Mouse (Mus musculus): ENCODE results near the gene Pglyrp1. TPM values are rescaled to one million over a fixed set of nuclear protein-coding genes. Genes with fewer than 3 reads are reported as not detected.

Pglyrp1 gene
- 561 and 1,240 TPM in 2 replicates for polyA plus RNA-seq (2012; rRNA removed; ENCODE audit: low replicate concordance)

DNA sequence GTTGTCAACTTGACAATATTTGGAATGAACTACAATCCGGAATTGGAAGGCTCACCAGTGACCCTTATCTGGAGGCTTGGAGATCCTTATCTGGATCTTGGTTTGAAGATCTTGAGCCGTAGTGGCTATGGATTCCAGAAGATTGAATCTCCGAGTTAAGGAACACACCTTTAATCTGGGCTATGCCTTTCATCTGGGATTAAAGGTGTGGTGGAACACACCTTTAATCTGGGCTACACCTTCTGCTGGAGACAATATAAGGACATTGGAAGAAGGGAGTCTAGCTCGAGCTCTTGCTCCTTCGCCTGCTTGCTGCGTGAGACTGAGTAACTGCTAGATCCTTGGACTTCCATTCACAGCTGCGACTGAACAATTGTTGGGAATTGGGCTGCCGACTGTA, at the start of gene Pglyrp1:
TSS of gene Pglyrp1 (plus strand) at position 301 of the 400 bp plus-strand sequence.

DNA sequence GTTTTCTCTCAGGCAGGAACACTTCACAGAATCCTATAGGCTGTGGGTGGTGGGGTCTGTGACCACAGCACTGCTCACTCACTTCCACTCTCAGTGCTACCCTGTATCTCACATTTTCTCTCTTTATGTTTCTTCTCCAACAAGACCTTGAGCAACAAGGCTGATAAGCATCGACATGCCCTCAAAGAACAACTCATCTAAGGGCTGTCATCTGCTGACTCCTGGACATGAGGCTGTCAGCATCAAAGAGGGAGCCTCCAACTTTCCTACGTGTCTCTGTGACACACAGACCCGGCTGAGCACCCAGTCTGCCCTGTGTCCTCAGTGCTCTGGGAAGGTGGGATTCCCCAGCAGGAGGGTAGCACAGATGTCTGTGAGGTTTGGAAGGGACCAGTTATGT, 49.6 kb upstream of the Pglyrp1 start, which contains the start of gene Psg17:
TSS of gene Psg17 (minus strand) at position 101 of the 400 bp plus-strand sequence.

DNA sequence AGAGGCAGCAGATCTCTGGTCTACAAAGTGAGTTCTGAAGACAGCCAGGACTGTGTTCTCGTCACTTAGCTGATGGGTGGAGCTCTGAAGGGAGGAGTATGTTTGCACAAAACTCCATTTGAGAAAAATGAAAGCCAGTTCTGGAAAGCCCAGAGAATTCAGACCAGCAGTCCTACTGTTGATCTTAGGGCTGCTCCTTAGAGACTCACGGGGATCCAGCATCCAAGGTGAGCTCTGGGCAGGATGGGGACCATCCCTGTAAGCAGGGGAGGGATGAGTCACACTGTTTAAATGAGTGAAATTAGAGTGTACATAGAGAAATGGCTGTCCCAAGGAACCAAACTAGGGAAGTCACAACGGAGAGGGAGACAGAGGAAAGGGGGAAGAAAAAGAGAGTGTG, 31.3 kb upstream of the Pglyrp1 start, which contains the start of gene Mill2:
TSS of gene Mill2 (plus strand) at position 102 of the 400 bp plus-strand sequence.

DNA sequence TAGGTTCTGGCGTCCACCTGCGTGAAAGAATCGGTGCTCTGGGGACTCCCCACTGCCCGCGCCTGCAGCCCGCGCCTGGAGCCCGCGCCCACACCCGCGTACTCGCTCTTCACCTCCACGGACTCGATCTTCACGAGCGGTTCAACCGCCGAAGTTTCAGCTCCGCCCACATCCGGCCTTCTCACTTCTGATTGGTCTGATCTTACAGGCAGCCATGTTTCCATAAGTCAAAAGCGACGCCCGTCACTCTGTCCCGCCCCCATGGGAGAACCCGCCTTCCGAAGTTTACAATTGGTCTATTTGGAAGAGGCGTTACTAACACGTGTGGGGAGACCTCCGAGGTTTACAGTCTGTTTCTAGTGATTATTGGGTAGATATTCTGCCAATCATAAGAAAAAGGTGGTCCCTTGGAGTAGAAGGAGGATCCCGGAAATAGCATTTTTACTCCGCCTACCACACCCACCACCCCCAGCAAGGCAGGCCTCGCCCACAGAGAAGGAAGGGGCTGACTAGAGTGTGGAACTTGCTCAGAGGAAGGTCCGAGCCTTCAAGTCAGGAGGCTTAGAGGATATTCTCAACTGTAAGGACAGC, 39.2 kb downstream of the Pglyrp1 start, which contains the start of gene Ccdc61:
TSS of gene Ccdc61 (minus strand) at position 175 of the 591 bp plus-strand sequence.

DNA sequence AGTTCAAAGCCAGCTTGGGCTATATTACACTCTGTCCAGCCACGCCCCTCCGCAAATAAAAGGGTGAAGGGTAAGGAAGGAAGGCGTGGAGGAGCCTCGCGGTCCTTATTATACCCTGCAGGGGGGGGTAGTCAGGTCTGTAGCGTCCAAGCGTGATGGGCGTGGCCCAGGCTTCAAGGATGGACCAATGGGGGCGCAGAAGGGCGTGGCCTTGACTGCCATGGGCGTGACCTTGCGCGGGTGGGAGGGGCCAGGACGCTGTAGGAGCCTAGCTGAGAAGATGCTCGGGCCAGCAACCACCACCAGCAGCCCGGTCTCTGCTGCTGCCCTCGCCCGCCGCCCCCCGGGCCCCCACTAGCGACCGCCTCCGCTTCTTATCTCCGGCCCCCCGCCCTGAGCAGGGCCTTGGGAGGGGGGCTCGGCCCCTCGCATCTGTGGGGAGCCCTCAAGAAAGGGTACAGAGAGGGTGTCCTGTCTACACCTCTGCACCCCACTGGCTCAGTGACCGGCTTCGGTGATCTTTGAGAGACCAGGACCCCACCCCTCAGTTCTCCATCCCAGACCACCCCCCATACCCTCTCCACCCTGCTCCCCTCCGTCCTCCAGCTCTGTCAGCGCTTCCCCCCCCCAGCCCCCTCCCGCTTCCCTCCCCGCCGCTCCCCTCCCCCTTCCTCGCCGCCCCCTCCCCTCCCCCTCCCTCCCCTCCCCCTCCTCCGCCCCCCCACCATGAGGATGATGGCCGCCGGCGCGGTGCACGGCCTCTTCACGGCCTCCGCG, 54.2 kb downstream of the Pglyrp1 start, which contains the start of gene Nova2:
TSS of gene Nova2 (plus strand) at position 727 of the 777 bp plus-strand sequence.

Other genes with a start within 250 kb of the Pglyrp1 start
- gene Psg21, start 214.6 kb upstream of the Pglyrp1 start, polyA plus RNA-seq (2012; rRNA removed; ENCODE audit: low replicate concordance) = not detected in 2 replicates
- gene Psg20, start 185.1 kb upstream of the Pglyrp1 start, polyA plus RNA-seq (2012; rRNA removed; ENCODE audit: low replicate concordance) = not detected in 2 replicates
- gene Psg22, start 153.2 kb upstream of the Pglyrp1 start, polyA plus RNA-seq (2012; rRNA removed; ENCODE audit: low replicate concordance) = 0.07 TPM in 1 of 2 replicates, not detected in the other
- gene Psg19, start 72.8 kb upstream of the Pglyrp1 start, polyA plus RNA-seq (2012; rRNA removed; ENCODE audit: low replicate concordance) = not detected in 2 replicates
- gene Psg17, start 49.7 kb upstream of the Pglyrp1 start, polyA plus RNA-seq (2012; rRNA removed; ENCODE audit: low replicate concordance) = 0.06 and 0.28 TPM in 2 replicates
- gene Mill2, start 31.4 kb upstream of the Pglyrp1 start, polyA plus RNA-seq (2012; rRNA removed; ENCODE audit: low replicate concordance) = 1.4 and 2.9 TPM in 2 replicates
- gene Ccdc61, start 39.1 kb downstream of the Pglyrp1 start, polyA plus RNA-seq (2012; rRNA removed; ENCODE audit: low replicate concordance) = 19.3 and 30.1 TPM in 2 replicates
- 0.37 and 0.51 TPM in 2 replicates for gene Nova2, start 54.6 kb downstream of the Pglyrp1 start, polyA plus RNA-seq (2012; rRNA removed; ENCODE audit: low replicate concordance)
- gene Nanos2, start 116.1 kb downstream of the Pglyrp1 start, polyA plus RNA-seq (2012; rRNA removed; ENCODE audit: low replicate concordance) = not detected in 2 replicates
- gene Mypop, start 119.9 kb downstream of the Pglyrp1 start, polyA plus RNA-seq (2012; rRNA removed; ENCODE audit: low replicate concordance) = 3.6 and 3.9 TPM in 2 replicates
- gene Irf2bp1, start 132.7 kb downstream of the Pglyrp1 start, polyA plus RNA-seq (2012; rRNA removed; ENCODE audit: low replicate concordance) = 23.6 and 38.4 TPM in 2 replicates
- 18.5 and 24.2 TPM in 2 replicates for gene Foxa3, start 152.2 kb downstream of the Pglyrp1 start, polyA plus RNA-seq (2012; rRNA removed; ENCODE audit: low replicate concordance)
- gene Sympk, start 153.0 kb downstream of the Pglyrp1 start, polyA plus RNA-seq (2012; rRNA removed; ENCODE audit: low replicate concordance) = 66.3 and 76.2 TPM in 2 replicates
- 0.05 TPM in 1 of 2 replicates, not detected in the other for gene Rsph6a, start 183.4 kb downstream of the Pglyrp1 start, polyA plus RNA-seq (2012; rRNA removed; ENCODE audit: low replicate concordance)
- gene Dmwd, start 204.9 kb downstream of the Pglyrp1 start, polyA plus RNA-seq (2012; rRNA removed; ENCODE audit: low replicate concordance) = 16.6 and 18.3 TPM in 2 replicates
- 422 and 649 TPM in 2 replicates for gene Dmpk, start 212.5 kb downstream of the Pglyrp1 start, polyA plus RNA-seq (2012; rRNA removed; ENCODE audit: low replicate concordance)
- gene Six5, start 223.3 kb downstream of the Pglyrp1 start, polyA plus RNA-seq (2012; rRNA removed; ENCODE audit: low replicate concordance) = 15.0 and 23.1 TPM in 2 replicates
- gene Gm4969, start 247.0 kb downstream of the Pglyrp1 start, polyA plus RNA-seq (2012; rRNA removed; ENCODE audit: low replicate concordance) = not detected in 2 replicates
- 8.6 and 15.0 TPM in 2 replicates for gene Fbxo46, start 248.5 kb downstream of the Pglyrp1 start, polyA plus RNA-seq (2012; rRNA removed; ENCODE audit: low replicate concordance)

Data from duodenum, adult 2 months (tissue).